Mouse (Mus musculus): Measurements from ENCODE around the gene Cd47. TPM values are rescaled to one million over a fixed set of nuclear protein-coding genes. Genes with fewer than 3 reads are reported as not detected.

Cd47 gene
- polyA plus RNA-seq, 1 experiment = 112 TPM

DNA sequence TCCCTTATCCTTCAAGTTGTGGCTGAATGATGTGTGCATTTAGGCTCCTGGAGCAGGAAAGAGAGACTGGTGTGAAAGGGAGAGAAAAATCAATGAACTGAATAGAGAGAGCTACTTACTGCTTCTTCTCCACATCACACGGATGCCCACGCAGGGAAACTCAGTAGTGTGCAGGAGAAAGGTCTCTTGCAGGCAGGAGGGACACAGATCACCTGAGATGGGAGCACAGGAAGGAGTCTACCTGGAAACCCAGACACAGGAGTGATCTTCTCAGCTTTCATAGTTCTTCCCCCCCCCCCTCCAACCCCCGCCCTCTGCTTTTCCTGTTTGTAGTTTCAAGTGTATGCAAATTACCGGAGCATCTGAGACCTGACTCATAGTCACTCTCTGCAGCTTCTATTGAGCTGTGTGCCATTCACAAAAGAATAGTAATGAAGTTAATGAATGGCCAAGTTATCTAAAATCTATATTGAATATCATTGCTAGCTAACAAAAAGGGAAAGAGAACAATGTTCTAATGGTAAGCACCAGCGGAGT is 158.6 kb downstream of the Cd47 start:
- no peak for TF ChIP-seq CTCF (IDR thresholded peaks at IDR 0.05; ENCODE audit: borderline replicate concordance, control insufficient read depth, extremely low read depth, insufficient read depth, low read length, poor library complexity)
- TF ChIP-seq POLR2A (IDR thresholded peaks at IDR 0.05; ENCODE audit: control insufficient read depth, extremely low read depth, insufficient read depth, low read length, poor library complexity) = no peak
- no peak for DNase-seq
- no peaks in the 10 kb centered on the region for H3K36me3 ChIP-seq (ENCODE audit: control insufficient read depth, insufficient read depth, low read length)
- no peaks in the 10 kb centered on the region for H3K27me3 ChIP-seq (ENCODE audit: control insufficient read depth, insufficient read depth, low read length)
- H3K4me1 ChIP-seq (replicated peaks; ENCODE audit: control insufficient read depth, insufficient read depth, low read length) = no peaks in the 10 kb centered on the region
- no peak overlapping the region for H3K27ac ChIP-seq (ENCODE audit: control insufficient read depth, insufficient read depth, low read length)
- no peak overlapping the region for H3K4me3 ChIP-seq (ENCODE audit: control insufficient read depth, insufficient read depth, low read length)
- WGBS = 89% methylated on average over 5 of the region's 5 CpGs

DNA sequence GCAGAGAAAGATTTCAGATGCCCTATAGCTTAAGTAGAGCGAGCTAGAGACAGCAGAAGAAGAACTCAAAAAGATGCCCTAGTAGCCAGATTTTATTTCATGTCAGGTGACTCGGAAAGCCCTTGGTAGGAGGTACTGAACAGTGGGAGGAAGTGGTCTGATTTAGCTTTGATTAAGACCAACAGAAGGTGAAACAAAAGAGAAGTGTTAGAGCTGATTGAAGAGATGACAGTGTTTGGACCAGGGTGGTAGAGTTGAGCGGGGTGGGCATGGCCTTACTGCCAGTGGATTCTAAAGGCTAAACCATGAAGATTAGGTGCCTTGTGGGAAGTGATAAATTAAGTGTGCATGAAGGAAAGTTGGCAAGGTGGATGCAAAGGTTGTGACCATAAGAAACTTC is 162.0 kb downstream of the Cd47 start:
- Histone ChIP-seq H3K27me3 (ENCODE audit: control insufficient read depth, insufficient read depth, low read length) (no peaks in the 10 kb centered on the region), H3K4me1 (replicated peaks; ENCODE audit: control insufficient read depth, insufficient read depth, low read length) (no peaks in the 10 kb centered on the region), H3K4me3 (ENCODE audit: control insufficient read depth, insufficient read depth, low read length) (no peak overlapping the region), H3K36me3 (ENCODE audit: control insufficient read depth, insufficient read depth, low read length) (no peaks in the 10 kb centered on the region), H3K27ac (ENCODE audit: control insufficient read depth, insufficient read depth, low read length) (no peak overlapping the region)
- TF ChIP-seq POLR2A (IDR thresholded peaks at IDR 0.05; ENCODE audit: control insufficient read depth, extremely low read depth, insufficient read depth, low read length, poor library complexity) (no peak), CTCF (IDR thresholded peaks at IDR 0.05; ENCODE audit: borderline replicate concordance, control insufficient read depth, extremely low read depth, insufficient read depth, low read length, poor library complexity) (no peak)
- DNase-seq = no peak
- 6% methylated on average over 3 of the region's 3 CpGs for WGBS

DNA sequence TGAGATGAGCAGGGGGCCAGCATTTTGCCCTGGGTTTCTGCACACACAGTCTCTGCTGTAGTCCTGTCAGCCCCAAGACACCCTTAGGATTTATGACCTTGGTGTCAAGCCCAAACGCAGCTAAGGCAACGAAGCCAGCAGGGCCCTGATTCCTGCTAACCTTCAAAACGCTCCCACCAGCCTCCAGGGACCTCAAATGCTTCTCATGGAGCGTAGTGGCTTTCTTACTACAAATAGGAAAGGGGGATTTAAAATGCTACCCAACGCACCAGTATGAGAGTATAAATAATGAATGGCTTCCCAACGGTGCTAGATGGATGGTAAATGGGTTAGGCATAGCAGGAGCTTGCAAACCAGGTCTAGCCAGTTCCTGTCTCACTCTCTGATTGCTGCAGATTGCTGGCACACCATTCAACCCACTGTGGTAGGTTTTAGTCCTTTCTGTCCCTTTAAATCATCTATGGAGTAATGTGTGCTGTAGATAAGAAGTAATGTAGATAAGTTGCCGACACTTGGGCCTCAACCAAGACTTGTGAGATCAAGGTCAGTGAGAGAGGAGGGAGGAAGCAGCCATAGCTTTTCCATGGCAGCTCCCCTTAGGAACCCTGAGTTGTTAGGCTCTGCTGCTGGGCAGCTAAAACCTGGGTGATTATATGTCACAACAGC is 164.1 kb downstream of the Cd47 start:
- TF ChIP-seq CTCF (IDR thresholded peaks at IDR 0.05; ENCODE audit: borderline replicate concordance, control insufficient read depth, extremely low read depth, insufficient read depth, low read length, poor library complexity) = no peak
- TF ChIP-seq POLR2A (IDR thresholded peaks at IDR 0.05; ENCODE audit: control insufficient read depth, extremely low read depth, insufficient read depth, low read length, poor library complexity) = no peak
- Histone ChIP-seq H3K36me3 (ENCODE audit: control insufficient read depth, insufficient read depth, low read length) (no peaks in the 10 kb centered on the region), H3K27ac (ENCODE audit: control insufficient read depth, insufficient read depth, low read length) (no peak overlapping the region), H3K27me3 (ENCODE audit: control insufficient read depth, insufficient read depth, low read length) (no peaks in the 10 kb centered on the region), H3K4me1 (replicated peaks; ENCODE audit: control insufficient read depth, insufficient read depth, low read length) (no peaks in the 10 kb centered on the region), H3K4me3 (ENCODE audit: control insufficient read depth, insufficient read depth, low read length) (no peak overlapping the region)
- DNase-seq = no peak
- WGBS = 89% methylated on average over 7 of the region's 7 CpGs

Other genes starting within 250 kb of the Cd47 start
- 3.9 and 4.5 TPM in 2 replicates for gene Ift57, start 101.3 kb upstream of the Cd47 start, polyA plus RNA-seq (2012; rRNA removed)

All from thymus, adult 2 months (tissue).